Mouse (Mus musculus) ES-E14 (cell line): Measurements from ENCODE around the gene Dnah8.

Experiments
- CHD2 ChIP-seq: IDR thresholded peaks from 2 replicates; pipeline ENCODE4 v1.6.1; 2014; ENCODE audit warnings: mild to moderate bottlenecking, low read depth, low read length, inconsistent platforms
- HCFC1 ChIP-seq: IDR thresholded peaks from 2 replicates; pipeline ENCODE4 v1.6.1; 2012; ENCODE audit warnings: low read length, inconsistent platforms, borderline replicate concordance; ENCODE audit not compliant: insufficient read depth
- ZC3H11A ChIP-seq: IDR thresholded peaks from 2 replicates; pipeline ENCODE4 v1.6.1; 2012; ENCODE audit warnings: low read depth, mild to moderate bottlenecking, inconsistent platforms, low read length, borderline replicate concordance
- ZNF384 ChIP-seq: IDR thresholded peaks from 2 replicates; pipeline ENCODE4 v1.6.1; 2012; ENCODE audit warnings: low read depth, low read length, inconsistent platforms

GRCm38 (mm10) chr17:30719031-30719430, 94.9 kb downstream of the Dnah8 start:
- TF ChIP-seq ZNF384: no peak
- TF ChIP-seq HCFC1: no peak
- TF ChIP-seq ZC3H11A: no peak
- no peak for TF ChIP-seq CHD2
